Mouse (Mus musculus) gastrocnemius, adult 8-10 months (tissue): Measurements from ENCODE around the gene Exoc7. TPM values are rescaled to one million over a fixed set of nuclear protein-coding genes. Genes with fewer than 3 reads are reported as not detected.

Experiments used
- DNase-seq, 2 experiments: peaks; one replicate each; pipeline ENCODE4 v3.0.0; 2022; ENCODE audit warnings: low spot score in 2 of 2
- total RNA-seq, 4 experiments: library from RNA; stranded (reverse); gene quantifications; 2 replicates each; pipeline ENCODE4 v1.2.4; 2022

Exoc7 gene
- total RNA-seq, 4 experiments from 2014 or later: 62.3 to 84.9 (median 73.3) TPM

- no peak for DNase-seq
Observed at GRCm38 (mm10) chr11:116245616-116246015, 61.4 kb downstream of the Exoc7 start.

GRCm38 (mm10) chr11:116244580-116244979 lies 62.5 kb downstream of the Exoc7 start:
- DNase-seq: no peak

- DNase-seq: no peak
Observed at GRCm38 (mm10) chr11:116241744-116242235, 65.2 kb downstream of the Exoc7 start.

- no peak for DNase-seq
Observed at GRCm38 (mm10) chr11:116239797-116240196, 67.2 kb downstream of the Exoc7 start.

Other genes starting within 250 kb of the Exoc7 start
- gene Unc13d, start 229.3 kb downstream of the Exoc7 start, total RNA-seq: under 1 TPM; 0.34 to 0.56 (median 0.46) TPM
- 10 to 100 TPM; 78.6 to 91.0 (median 90.1) TPM for gene Wbp2, start 220.2 kb downstream of the Exoc7 start, total RNA-seq
- 1 to 10 TPM; 5.7 to 7.6 (median 6.3) TPM for gene Trim47, start 180.0 kb downstream of the Exoc7 start, total RNA-seq
- gene Trim65, start 176.1 kb downstream of the Exoc7 start, total RNA-seq: 1 to 10 TPM; 3.4 to 4.5 (median 4.0) TPM
- 10 to 100 TPM; 46.4 to 51.6 (median 50.3) TPM for gene Mrpl38, start 168.4 kb downstream of the Exoc7 start, total RNA-seq
- gene Fbf1, start 139.1 kb downstream of the Exoc7 start, total RNA-seq: 10 to 100 TPM in 2 of 4 experiments, 1 to 10 TPM in 2; 8.3 to 12.8 (median 10.0) TPM
- gene Ten1, start 108.4 kb downstream of the Exoc7 start, total RNA-seq: 10 to 100 TPM; 15.7 to 18.4 (median 17.2) TPM
- gene Acox1, start 108.2 kb downstream of the Exoc7 start, total RNA-seq: 100 to 1,000 TPM in 2 of 4 experiments, 10 to 100 TPM in 2; 88.9 to 111 (median 97.2) TPM
- under 1 TPM in 1 of 4 experiments, not detected in 3; 0.04 TPM for gene Evpl, start 69.2 kb downstream of the Exoc7 start, total RNA-seq
- 10 to 100 TPM; 86.7 to 99.9 (median 90.8) TPM for gene Srp68, start 33.0 kb downstream of the Exoc7 start, total RNA-seq
- under 1 TPM in 2 of 4 experiments, not detected in 2; 0.20 to 0.24 TPM for gene Galr2, start 26.3 kb downstream of the Exoc7 start, total RNA-seq
- gene Foxj1, start 28.2 kb upstream of the Exoc7 start, total RNA-seq: not detected
- gene Rnf157, start 105.8 kb upstream of the Exoc7 start, total RNA-seq: 10 to 100 TPM; 23.0 to 29.5 (median 24.2) TPM
- gene Ubald2, start 126.9 kb upstream of the Exoc7 start, total RNA-seq: 10 to 100 TPM; 35.1 to 63.5 (median 47.7) TPM
- gene Qrich2, start 159.0 kb upstream of the Exoc7 start, total RNA-seq: not detected
- 10 to 100 TPM; 10.4 to 12.7 (median 11.5) TPM for gene Prpsap1, start 187.0 kb upstream of the Exoc7 start, total RNA-seq
- under 1 TPM; 0.15 to 0.75 (median 0.51) TPM for gene Sphk1, start 223.7 kb upstream of the Exoc7 start, total RNA-seq